Mouse (Mus musculus): ENCODE data around the gene Gigyf2.

DNA sequence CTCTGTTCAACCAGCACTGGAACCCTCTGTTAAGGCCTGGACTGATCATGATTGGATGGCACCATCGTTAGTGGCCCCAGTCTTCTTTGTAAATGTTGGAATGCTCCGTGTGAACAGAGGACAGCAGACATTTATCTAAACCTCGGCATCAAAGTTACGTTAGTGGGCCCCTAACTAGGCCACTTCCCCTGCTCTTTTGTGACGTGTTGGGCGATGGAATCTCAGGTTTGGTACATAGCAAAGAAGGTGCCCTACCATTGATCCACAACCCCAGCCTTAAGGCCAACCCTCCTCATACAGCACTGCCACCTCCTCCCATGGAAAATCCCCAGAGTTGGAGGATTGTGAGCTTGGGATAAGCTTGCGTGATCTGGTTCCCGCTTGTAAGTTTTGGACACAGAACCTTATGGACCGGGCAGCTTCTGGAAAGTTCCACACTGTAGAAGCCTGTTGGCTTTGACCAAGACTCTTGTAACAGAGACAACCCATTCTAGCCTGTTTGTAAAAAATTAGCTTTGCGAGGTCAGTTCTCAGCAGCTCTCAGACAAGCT lies 43.3 kb upstream of the Gigyf2 start:
- no peak for TF ChIP-seq CTCF (IDR thresholded peaks at IDR 0.05; ENCODE audit: low read depth, low read length)
- no peak for TF ChIP-seq POLR2AphosphoS5 (IDR thresholded peaks at IDR 0.05; ENCODE audit: insufficient replicate concordance, low read depth, low read length)
- TF ChIP-seq GATA1 (IDR thresholded peaks at IDR 0.05; ENCODE audit: borderline replicate concordance, low read length), result no peak
- TF ChIP-seq GATA2 (IDR thresholded peaks at IDR 0.05; ENCODE audit: borderline replicate concordance, low read depth, low read length), result no peak
- no peak for TF ChIP-seq TAL1 (conservative IDR thresholded peaks at IDR 0.05; ENCODE audit: low read depth, low read length)
